Mouse (Mus musculus): ENCODE results near the gene Timm10. TPM values are rescaled to one million over a fixed set of nuclear protein-coding genes. Genes with fewer than 3 reads are reported as not detected.
A peak's percentile ranks its signal among the peaks of the same experiment; 100 is the strongest.

The Timm10 gene
- total and polyA plus RNA-seq, 2 experiments from 2014 or later = 117 to 129 TPM

GRCm38 (mm10) chr2:84868977-84869376 lies 42.2 kb downstream of the Timm10 start:
- DNase-seq (ENCODE audit: low spot score) (no peak), ATAC-seq (ENCODE audit: insufficient read depth, low read depth) (no peak)
- no peak overlapping the region for H3K9ac ChIP-seq (replicated peaks; ENCODE audit: low read depth, low read length)
- no peak overlapping the region for H3K27ac ChIP-seq (ENCODE audit: low read depth)
- no peaks in the 10 kb centered on the region for H3K36me3 ChIP-seq (replicated peaks; ENCODE audit: control insufficient read depth, insufficient read depth, low read length)
- H3K4me1 ChIP-seq (ENCODE audit: control insufficient read depth, insufficient read depth) = peaks cover 7% of the 10 kb centered on the region
- H3K9me3 ChIP-seq (replicated peaks; ENCODE audit: control insufficient read depth, low read length) = no peaks in the 10 kb centered on the region
- H3K4me2 ChIP-seq (ENCODE audit: low read depth, low read length) = no peak overlapping the region
- 44% methylated on average over 2 of the region's 2 CpGs for WGBS
- no peak overlapping the region for H3K4me3 ChIP-seq (ENCODE audit: low read depth, low read length)
- peaks cover 90% of the 10 kb centered on the region for H3K27me3 ChIP-seq (ENCODE audit: control insufficient read depth, insufficient read depth, low read length)
- no peak for TF ChIP-seq EP300 (IDR thresholded peaks at IDR 0.05; ENCODE audit: low read depth)
- no peak for TF ChIP-seq CTCF (IDR thresholded peaks at IDR 0.05; ENCODE audit: low read depth)

- no peak for ATAC-seq (ENCODE audit: insufficient read depth, low read depth)
- no peak for DNase-seq (ENCODE audit: low spot score)
- 58% methylated on average over 4 of the region's 4 CpGs for WGBS
- no peaks in the 10 kb centered on the region for H3K36me3 ChIP-seq (replicated peaks; ENCODE audit: control insufficient read depth, insufficient read depth, low read length)
- H3K9me3 ChIP-seq (replicated peaks; ENCODE audit: control insufficient read depth, low read length) = no peaks in the 10 kb centered on the region
- H3K4me1 ChIP-seq (ENCODE audit: control insufficient read depth, insufficient read depth) = peaks cover 7% of the 10 kb centered on the region
- H3K4me2 ChIP-seq (ENCODE audit: low read depth, low read length) = no peak overlapping the region
- H3K27me3 ChIP-seq (ENCODE audit: control insufficient read depth, insufficient read depth, low read length) = peaks cover 96% of the 10 kb centered on the region
- no peak overlapping the region for H3K4me3 ChIP-seq (ENCODE audit: low read depth, low read length)
- no peak overlapping the region for H3K27ac ChIP-seq (ENCODE audit: low read depth)
- peak; percentile 15; the same call in 1 of the 2 replicates for TF ChIP-seq CTCF (IDR thresholded peaks at IDR 0.05; ENCODE audit: low read depth)
- no peak for TF ChIP-seq EP300 (IDR thresholded peaks at IDR 0.05; ENCODE audit: low read depth)
- no peak overlapping the region for H3K9ac ChIP-seq (replicated peaks; ENCODE audit: low read depth, low read length)
Measured at GRCm38 (mm10) chr2:84870623-84871160, 43.9 kb downstream of the Timm10 start.

- WGBS = 2% methylated on average over 77 of the region's 78 CpGs
- no peak for DNase-seq (ENCODE audit: low spot score)
- no peaks in the 10 kb centered on the region for H3K36me3 ChIP-seq (replicated peaks; ENCODE audit: control insufficient read depth, insufficient read depth, low read length)
- H3K27ac ChIP-seq (ENCODE audit: low read depth) = no peak overlapping the region
- peak overlapping the region; percentile 73 for H3K4me2 ChIP-seq (ENCODE audit: low read depth, low read length)
- H3K9me3 ChIP-seq (replicated peaks; ENCODE audit: control insufficient read depth, low read length) = no peaks in the 10 kb centered on the region
- H3K4me3 ChIP-seq (ENCODE audit: low read depth, low read length) = peak overlapping the region; percentile 46
- peak; percentile 66; the same call in 1 of the 2 replicates for ATAC-seq (ENCODE audit: insufficient read depth, low read depth)
- H3K27me3 ChIP-seq (ENCODE audit: control insufficient read depth, insufficient read depth, low read length) = peaks cover 91% of the 10 kb centered on the region
- H3K4me1 ChIP-seq (ENCODE audit: control insufficient read depth, insufficient read depth) = no peaks in the 10 kb centered on the region
- 0 out of 2 replicates have a peak overlapping the region, but pooled peaks have one; percentile 19 for H3K9ac ChIP-seq (replicated peaks; ENCODE audit: low read depth, low read length)
- no peak for TF ChIP-seq CTCF (IDR thresholded peaks at IDR 0.05; ENCODE audit: low read depth)
- no peak for TF ChIP-seq EP300 (IDR thresholded peaks at IDR 0.05; ENCODE audit: low read depth)
Measured at GRCm38 (mm10) chr2:84872105-84872716, 45.4 kb downstream of the Timm10 start.

DNA sequence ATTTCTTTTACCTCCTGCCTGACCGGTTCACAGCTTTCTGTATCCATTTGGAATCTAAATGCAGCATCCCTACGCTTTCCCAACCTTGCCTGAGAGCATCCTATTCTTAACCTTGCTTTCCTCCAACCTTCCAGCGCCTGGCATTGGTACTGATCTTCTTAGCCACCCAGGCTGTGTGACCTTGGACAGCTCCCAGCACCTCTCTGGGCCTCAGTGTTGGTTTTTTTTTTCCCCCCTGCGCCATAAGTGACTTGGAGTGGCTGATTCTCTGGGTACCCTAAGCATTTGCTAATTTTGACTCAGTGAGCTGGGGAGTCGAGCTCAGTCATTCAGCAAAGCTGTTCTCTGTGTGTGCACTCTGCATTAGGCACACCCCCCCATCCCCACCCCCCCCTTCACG lies 49.0 kb downstream of the Timm10 start:
- ATAC-seq (ENCODE audit: insufficient read depth, low read depth) (no peak), DNase-seq (ENCODE audit: low spot score) (no peak)
- WGBS = 31% methylated on average over 6 of the region's 6 CpGs
- Histone ChIP-seq H3K27ac (ENCODE audit: low read depth) (no peak overlapping the region), H3K36me3 (replicated peaks; ENCODE audit: control insufficient read depth, insufficient read depth, low read length) (no peaks in the 10 kb centered on the region), H3K9me3 (replicated peaks; ENCODE audit: control insufficient read depth, low read length) (no peaks in the 10 kb centered on the region), H3K4me1 (ENCODE audit: control insufficient read depth, insufficient read depth) (no peaks in the 10 kb centered on the region), H3K9ac (replicated peaks; ENCODE audit: low read depth, low read length) (no peak overlapping the region), H3K27me3 (ENCODE audit: control insufficient read depth, insufficient read depth, low read length) (peaks cover 73% of the 10 kb centered on the region), H3K4me2 (ENCODE audit: low read depth, low read length) (no peak overlapping the region), H3K4me3 (ENCODE audit: low read depth, low read length) (no peak overlapping the region)
- TF ChIP-seq EP300 (IDR thresholded peaks at IDR 0.05; ENCODE audit: low read depth) = no peak
- no peak for TF ChIP-seq CTCF (IDR thresholded peaks at IDR 0.05; ENCODE audit: low read depth)

Other genes with a start within 250 kb of the Timm10 start
- gene Ctnnd1, start 176.2 kb upstream of the Timm10 start, total RNA-seq (2014; rRNA removed; ENCODE audit: low replicate concordance) = 121 and 156 TPM in 2 replicates
- gene Ctnnd1, start 176.2 kb upstream of the Timm10 start, polyA plus RNA-seq (2015; fragmentation: Nextera tagmentation; extraction: Ambion mirVana) = 26.5 and 29.8 TPM in 2 replicates
- gene Btbd18, start 167.9 kb upstream of the Timm10 start, total RNA-seq (2014; rRNA removed; ENCODE audit: low replicate concordance) = not detected in 2 replicates
- 0.05 and 0.08 TPM in 2 replicates for gene Btbd18, start 167.9 kb upstream of the Timm10 start, polyA plus RNA-seq (2015; fragmentation: Nextera tagmentation; extraction: Ambion mirVana)
- gene Selenoh, start 156.2 kb upstream of the Timm10 start, total RNA-seq (2014; rRNA removed; ENCODE audit: low replicate concordance) = 240 and 350 TPM in 2 replicates
- 137 and 149 TPM in 2 replicates for gene Selenoh, start 156.2 kb upstream of the Timm10 start, polyA plus RNA-seq (2015; fragmentation: Nextera tagmentation; extraction: Ambion mirVana)
- not detected in 2 replicates for gene Gm28635, start 149.0 kb upstream of the Timm10 start, total RNA-seq (2014; rRNA removed; ENCODE audit: low replicate concordance)
- gene Gm28635, start 149.0 kb upstream of the Timm10 start, polyA plus RNA-seq (2015; fragmentation: Nextera tagmentation; extraction: Ambion mirVana) = not detected in 2 replicates
- 8.1 and 41.5 TPM in 2 replicates for gene Med19, start 148.6 kb upstream of the Timm10 start, total RNA-seq (2014; rRNA removed; ENCODE audit: low replicate concordance)
- gene Med19, start 148.6 kb upstream of the Timm10 start, polyA plus RNA-seq (2015; fragmentation: Nextera tagmentation; extraction: Ambion mirVana) = 15.9 and 17.0 TPM in 2 replicates
- 82.7 and 85.6 TPM in 2 replicates for gene Tmx2, start 147.9 kb upstream of the Timm10 start, total RNA-seq (2014; rRNA removed; ENCODE audit: low replicate concordance)
- gene Tmx2, start 147.9 kb upstream of the Timm10 start, polyA plus RNA-seq (2015; fragmentation: Nextera tagmentation; extraction: Ambion mirVana) = 151 and 159 TPM in 2 replicates
- 46.5 and 46.8 TPM in 2 replicates for gene Zdhhc5, start 111.8 kb upstream of the Timm10 start, total RNA-seq (2014; rRNA removed; ENCODE audit: low replicate concordance)
- gene Zdhhc5, start 111.8 kb upstream of the Timm10 start, polyA plus RNA-seq (2015; fragmentation: Nextera tagmentation; extraction: Ambion mirVana) = 20.5 TPM in 2 replicates
- 5.2 and 5.8 TPM in 2 replicates for gene Clp1, start 99.6 kb upstream of the Timm10 start, total RNA-seq (2014; rRNA removed; ENCODE audit: low replicate concordance)
- 10.1 and 10.5 TPM in 2 replicates for gene Clp1, start 99.6 kb upstream of the Timm10 start, polyA plus RNA-seq (2015; fragmentation: Nextera tagmentation; extraction: Ambion mirVana)
- gene Ypel4, start 92.9 kb upstream of the Timm10 start, total RNA-seq (2014; rRNA removed; ENCODE audit: low replicate concordance) = not detected in 2 replicates
- gene Ypel4, start 92.9 kb upstream of the Timm10 start, polyA plus RNA-seq (2015; fragmentation: Nextera tagmentation; extraction: Ambion mirVana) = 1.1 and 1.2 TPM in 2 replicates
- 4.3 TPM in 1 of 2 replicates, not detected in the other for gene Gm19426, start 83.3 kb upstream of the Timm10 start, total RNA-seq (2014; rRNA removed; ENCODE audit: low replicate concordance)
- 3.0 and 3.1 TPM in 2 replicates for gene Gm19426, start 83.3 kb upstream of the Timm10 start, polyA plus RNA-seq (2015; fragmentation: Nextera tagmentation; extraction: Ambion mirVana)
- 26.3 and 31.2 TPM in 2 replicates for gene Serping1, start 51.6 kb upstream of the Timm10 start, total RNA-seq (2014; rRNA removed; ENCODE audit: low replicate concordance)
- gene Serping1, start 51.6 kb upstream of the Timm10 start, polyA plus RNA-seq (2015; fragmentation: Nextera tagmentation; extraction: Ambion mirVana) = 37.1 and 38.8 TPM in 2 replicates
- gene Ube2l6, start 28.2 kb upstream of the Timm10 start, total RNA-seq (2014; rRNA removed; ENCODE audit: low replicate concordance) = 40.0 and 47.0 TPM in 2 replicates
- 29.8 and 36.9 TPM in 2 replicates for gene Ube2l6, start 28.2 kb upstream of the Timm10 start, polyA plus RNA-seq (2015; fragmentation: Nextera tagmentation; extraction: Ambion mirVana)
- gene Smtnl1, start 4.3 kb upstream of the Timm10 start, total RNA-seq (2014; rRNA removed; ENCODE audit: low replicate concordance) = not detected in 2 replicates
- gene Smtnl1, start 4.3 kb upstream of the Timm10 start, polyA plus RNA-seq (2015; fragmentation: Nextera tagmentation; extraction: Ambion mirVana) = 0.07 and 0.12 TPM in 2 replicates
- gene Slc43a1, start 11.9 kb downstream of the Timm10 start, total RNA-seq (2014; rRNA removed; ENCODE audit: low replicate concordance) = 3.9 and 14.1 TPM in 2 replicates
- 2.8 and 2.9 TPM in 2 replicates for gene Slc43a1, start 11.9 kb downstream of the Timm10 start, polyA plus RNA-seq (2015; fragmentation: Nextera tagmentation; extraction: Ambion mirVana)
- gene Rtn4rl2, start 59.7 kb downstream of the Timm10 start, total RNA-seq (2014; rRNA removed; ENCODE audit: low replicate concordance) = 1.6 and 9.2 TPM in 2 replicates
- 0.91 and 1.1 TPM in 2 replicates for gene Rtn4rl2, start 59.7 kb downstream of the Timm10 start, polyA plus RNA-seq (2015; fragmentation: Nextera tagmentation; extraction: Ambion mirVana)
- 101 and 140 TPM in 2 replicates for gene Slc43a3, start 109.6 kb downstream of the Timm10 start, total RNA-seq (2014; rRNA removed; ENCODE audit: low replicate concordance)
- gene Slc43a3, start 109.6 kb downstream of the Timm10 start, polyA plus RNA-seq (2015; fragmentation: Nextera tagmentation; extraction: Ambion mirVana) = 43.0 and 43.5 TPM in 2 replicates
- gene Prg2, start 153.5 kb downstream of the Timm10 start, total RNA-seq (2014; rRNA removed; ENCODE audit: low replicate concordance) = not detected in 2 replicates
- gene Prg2, start 153.5 kb downstream of the Timm10 start, polyA plus RNA-seq (2015; fragmentation: Nextera tagmentation; extraction: Ambion mirVana) = not detected in 2 replicates
- gene Prg3, start 161.2 kb downstream of the Timm10 start, total RNA-seq (2014; rRNA removed; ENCODE audit: low replicate concordance) = not detected in 2 replicates
- gene Prg3, start 161.2 kb downstream of the Timm10 start, polyA plus RNA-seq (2015; fragmentation: Nextera tagmentation; extraction: Ambion mirVana) = not detected in 2 replicates
- gene Ssrp1, start 210.2 kb downstream of the Timm10 start, total RNA-seq (2014; rRNA removed; ENCODE audit: low replicate concordance) = 106 and 115 TPM in 2 replicates
- 60.3 and 63.7 TPM in 2 replicates for gene Ssrp1, start 210.2 kb downstream of the Timm10 start, polyA plus RNA-seq (2015; fragmentation: Nextera tagmentation; extraction: Ambion mirVana)
- not detected in 2 replicates for gene P2rx3, start 210.5 kb downstream of the Timm10 start, total RNA-seq (2014; rRNA removed; ENCODE audit: low replicate concordance)
- gene P2rx3, start 210.5 kb downstream of the Timm10 start, polyA plus RNA-seq (2015; fragmentation: Nextera tagmentation; extraction: Ambion mirVana) = 0.21 and 0.23 TPM in 2 replicates
- 40.5 and 69.5 TPM in 2 replicates for gene Tnks1bp1, start 221.0 kb downstream of the Timm10 start, total RNA-seq (2014; rRNA removed; ENCODE audit: low replicate concordance)
- gene Tnks1bp1, start 221.0 kb downstream of the Timm10 start, polyA plus RNA-seq (2015; fragmentation: Nextera tagmentation; extraction: Ambion mirVana) = 15.4 and 17.7 TPM in 2 replicates